Mouse (Mus musculus): ENCODE data around the gene Mtmr10.

DNA sequence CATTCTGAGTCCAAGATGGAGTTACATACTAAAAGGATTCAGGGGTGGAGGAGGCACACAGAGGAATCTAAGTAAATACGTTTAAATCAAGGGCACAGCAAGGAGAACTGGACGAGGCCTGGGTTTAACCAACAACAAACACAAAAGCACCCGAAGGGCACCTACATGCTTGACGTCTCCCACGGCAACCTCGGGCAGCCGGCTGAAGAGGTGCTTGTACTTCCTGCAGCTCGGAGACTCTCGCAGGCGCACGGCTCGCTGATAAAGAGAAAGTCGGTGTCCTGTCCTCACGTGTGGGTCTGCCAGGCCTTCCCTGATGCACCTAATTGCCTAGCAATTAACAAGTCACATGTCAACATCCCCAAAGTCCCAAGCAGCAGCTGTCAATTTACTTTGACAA lies 66.8 kb downstream of the Mtmr10 start:
- TF ChIP-seq POLR2A (IDR thresholded peaks at IDR 0.05; ENCODE audit: extremely low read depth, insufficient read depth, low read length) (no peak), CTCF (IDR thresholded peaks at IDR 0.05; ENCODE audit: extremely low read depth, insufficient read depth, low read length) (no peak)

Measured in cortical plate, adult 2 months (tissue).